Mouse (Mus musculus): ENCODE measurements at regions not wholly inside any gene's neighbourhood (a gene's known extent, or its start where the extent isn't known, plus 50 kb on each side); places are given as distances from the start of the nearest gene placed in this dataset.

DNA sequence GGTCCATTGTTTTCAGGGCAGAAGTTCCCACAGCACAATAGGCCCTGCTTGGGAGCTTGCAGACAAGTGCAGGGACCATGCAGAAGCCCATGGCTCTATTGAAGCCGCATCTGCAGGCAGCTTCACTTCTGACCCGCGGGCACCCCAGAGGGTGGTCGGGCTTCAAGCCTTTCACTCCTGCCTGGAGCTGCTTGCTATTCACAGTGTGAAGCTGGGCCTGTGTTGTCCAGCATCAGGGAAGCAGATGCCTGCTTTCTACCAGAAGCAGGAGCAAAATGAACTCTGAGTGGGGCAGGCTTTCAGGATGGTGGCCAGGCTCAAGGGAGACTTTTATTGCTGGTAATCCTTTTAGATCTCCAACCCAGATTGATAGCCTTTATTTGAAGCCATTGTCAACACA lies 180.2 kb upstream of the Arglu1 start:
- Histone ChIP-seq H3K4me2 (ENCODE audit: insufficient read depth, low read depth, poor library complexity, severe bottlenecking) (no peak overlapping the region), H3K36me3 (replicated peaks in 1 of 2; ENCODE audit: control insufficient read depth in 1 of 2, insufficient read depth in 1 of 2, low read length in 1 of 2) (no peaks in the 10 kb centered on the region), H3K4me3 (replicated peaks in 1 of 3; ENCODE audit: low read depth in 2 of 3, low read length in 2 of 3, poor library complexity in 1 of 3) (no peak overlapping the region), H3K79me2 (replicated peaks; ENCODE audit: control insufficient read depth, extremely low read depth, insufficient read depth, poor library complexity, severe bottlenecking) (no peaks in the 10 kb centered on the region), H3K27ac (ENCODE audit: insufficient read depth, low read depth) (no peak overlapping the region), H3K9ac (ENCODE audit: insufficient read depth, low read depth) (no peak overlapping the region), H3K4me1 (ENCODE audit: control insufficient read depth in 1 of 2, insufficient read depth in 2 of 2) (no peaks in the 10 kb centered on the region), H3K9me3 (replicated peaks; ENCODE audit: low read length) (peaks cover 82% of the 10 kb centered on the region), H3K27me3 (replicated peaks) (no peaks in the 10 kb centered on the region)
- dilution Hi-C loops (cut with MboI; ENCODE audit: extremely low pct_ligation_motif_present, extremely low pct_unique_long_range_greater_than_20kb, low sequenced_read_pairs) = no loop called here
- TF ChIP-seq RAD21 (IDR thresholded peaks at IDR 0.05; ENCODE audit: low read depth, low read length) = no peak
- no peak for TF ChIP-seq ETS1 (conservative IDR thresholded peaks at IDR 0.05; ENCODE audit: low read depth, low read length)
- no peak for TF ChIP-seq E2F4 (IDR thresholded peaks at IDR 0.05; ENCODE audit: insufficient replicate concordance, low read depth, low read length)
- TF ChIP-seq BHLHE40 (IDR thresholded peaks at IDR 0.05; ENCODE audit: low read depth, low read length) = no peak
- no peak for TF ChIP-seq ZMIZ1 (IDR thresholded peaks at IDR 0.05; ENCODE audit: low read depth, low read length)
- TF ChIP-seq MAX (IDR thresholded peaks at IDR 0.05; ENCODE audit: low read length) = no peak
- no peak for TF ChIP-seq IRF4 (IDR thresholded peaks at IDR 0.05; ENCODE audit: low read depth, low read length)
- no peak for TF ChIP-seq MXI1 (IDR thresholded peaks at IDR 0.05; ENCODE audit: low read depth, low read length)
- no peak for TF ChIP-seq USF1 (IDR thresholded peaks at IDR 0.05; ENCODE audit: low read depth, low read length)
- TF ChIP-seq NELFE (IDR thresholded peaks at IDR 0.05; ENCODE audit: low read depth, low read length) = no peak
- no peak for TF ChIP-seq UBTF (IDR thresholded peaks at IDR 0.05; ENCODE audit: low read depth, low read length)
- no peak for TF ChIP-seq CHD2 (IDR thresholded peaks at IDR 0.05; ENCODE audit: low read length)
- TF ChIP-seq HCFC1 (IDR thresholded peaks at IDR 0.05; ENCODE audit: low read depth, low read length) = no peak
- TF ChIP-seq SIN3A (IDR thresholded peaks at IDR 0.05; ENCODE audit: low read length) = no peak
- no peak for TF ChIP-seq NRF1 (IDR thresholded peaks at IDR 0.05; ENCODE audit: low read depth, low read length)
- TF ChIP-seq PAX5 (IDR thresholded peaks at IDR 0.05; ENCODE audit: low read length) = no peak
- no peak for DNase-seq (ENCODE audit: extremely low read depth)
- in situ Hi-C loops (cut with MboI; ENCODE audit: low pct_ligation_motif_present, low pct_unique_long_range_greater_than_20kb, low sequenced_read_pairs) = no loop called here

DNA sequence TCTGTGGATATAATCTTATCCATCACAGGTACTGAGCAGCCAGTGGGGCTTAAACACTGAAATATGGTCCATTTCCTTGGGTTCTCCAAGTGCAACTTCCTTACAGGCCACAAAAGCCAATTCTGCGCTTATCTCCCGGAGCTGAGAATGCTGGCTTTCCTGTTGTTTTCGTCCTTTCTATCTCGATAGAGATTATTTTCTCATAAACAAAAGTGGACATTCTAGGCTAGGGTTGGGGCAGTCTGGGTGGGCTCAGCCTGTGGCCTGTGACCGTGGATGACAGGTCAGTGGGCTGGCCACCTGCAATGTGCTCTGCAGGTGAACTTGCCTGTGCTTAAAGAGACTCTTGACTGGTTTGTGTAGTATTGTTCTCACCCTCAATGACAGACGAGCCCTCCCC lies 179.0 kb upstream of the Arglu1 start:
- Histone ChIP-seq H3K4me2 (ENCODE audit: insufficient read depth, low read depth, poor library complexity, severe bottlenecking) (no peak overlapping the region), H3K27me3 (replicated peaks) (no peaks in the 10 kb centered on the region), H3K27ac (ENCODE audit: insufficient read depth, low read depth) (no peak overlapping the region), H3K4me1 (ENCODE audit: control insufficient read depth in 1 of 2, insufficient read depth in 2 of 2) (no peaks in the 10 kb centered on the region), H3K79me2 (replicated peaks; ENCODE audit: control insufficient read depth, extremely low read depth, insufficient read depth, poor library complexity, severe bottlenecking) (no peaks in the 10 kb centered on the region), H3K9ac (ENCODE audit: insufficient read depth, low read depth) (no peak overlapping the region), H3K36me3 (replicated peaks in 1 of 2; ENCODE audit: control insufficient read depth in 1 of 2, insufficient read depth in 1 of 2, low read length in 1 of 2) (no peaks in the 10 kb centered on the region), H3K4me3 (replicated peaks in 1 of 3; ENCODE audit: low read depth in 2 of 3, low read length in 2 of 3, poor library complexity in 1 of 3) (no peak overlapping the region), H3K9me3 (replicated peaks; ENCODE audit: low read length) (peaks cover 76% of the 10 kb centered on the region)
- dilution Hi-C loops (cut with MboI; ENCODE audit: extremely low pct_ligation_motif_present, extremely low pct_unique_long_range_greater_than_20kb, low sequenced_read_pairs) (no loop called here), in situ Hi-C loops (cut with MboI; ENCODE audit: low pct_ligation_motif_present, low pct_unique_long_range_greater_than_20kb, low sequenced_read_pairs) (no loop called here)
- DNase-seq (ENCODE audit: extremely low read depth) = no peak
- TF ChIP-seq MAX (IDR thresholded peaks at IDR 0.05; ENCODE audit: low read length) (no peak), MEF2A (IDR thresholded peaks at IDR 0.05; ENCODE audit: borderline replicate concordance, low read depth, low read length) (no peak), UBTF (IDR thresholded peaks at IDR 0.05; ENCODE audit: low read depth, low read length) (no peak), MXI1 (IDR thresholded peaks at IDR 0.05; ENCODE audit: low read depth, low read length) (no peak), BHLHE40 (IDR thresholded peaks at IDR 0.05; ENCODE audit: low read depth, low read length) (no peak), GABPA (IDR thresholded peaks at IDR 0.05; ENCODE audit: insufficient replicate concordance, low read depth, low read length) (no peak), USF2 (conservative IDR thresholded peaks at IDR 0.05; ENCODE audit: low read depth, low read length) (no peak), MAFK (IDR thresholded peaks at IDR 0.05; ENCODE audit: insufficient replicate concordance, low read length) (no peak)

Measured in CH12.LX (cell line).